Mouse (Mus musculus) stomach, embryonic 16.5 days (tissue): ENCODE results near the gene Wdr91. TPM values are rescaled to one million over a fixed set of nuclear protein-coding genes. Genes with fewer than 3 reads are reported as not detected.

Source experiments
- ATAC-seq: fragments of 200-750 bp; cut with Nextera tagmentation; 2 replicates; pipeline ENCODE4 v1.8.0; 2017; ENCODE audit warnings: moderate number of reproducible peaks, moderate TSS enrichment; ENCODE audit not compliant: insufficient read depth, low FRiP score
- H3K27ac ChIP-seq: fragments of 300-500 bp; sonication (generic); 2 replicates; pipeline ENCODE4 v1.5.1; 2014; ENCODE audit warnings: low read length
- H3K27me3 ChIP-seq: fragments of 300-500 bp; sonication (generic); 2 replicates; pipeline ENCODE4 v1.6.1; 2014; ENCODE audit warnings: low read length, control low read depth, mixed read lengths; ENCODE audit not compliant: control insufficient read depth, insufficient read depth
- H3K36me3 ChIP-seq: fragments of 300-500 bp; sonication (generic); 2 replicates; pipeline ENCODE4 v1.6.1; 2014; ENCODE audit warnings: low read length; ENCODE audit not compliant: control insufficient read depth, insufficient read depth
- H3K4me1 ChIP-seq: fragments of 300-500 bp; sonication (generic); 2 replicates; pipeline ENCODE4 v1.6.1; 2014; ENCODE audit warnings: low read length, control low read depth, mixed read lengths; ENCODE audit not compliant: control insufficient read depth, insufficient read depth
- H3K4me2 ChIP-seq: fragments of 300-500 bp; sonication (generic); 2 replicates; pipeline ENCODE4 v1.6.1; 2014; ENCODE audit warnings: low read depth, low read length, mixed read lengths
- H3K4me3 ChIP-seq: fragments of 300-500 bp; sonication (generic); replicated peaks from 2 replicates; pipeline ENCODE4 v1.5.1; 2014; ENCODE audit warnings: mild to moderate bottlenecking, low read length
- H3K9ac ChIP-seq: fragments of 300-500 bp; sonication (generic); 2 replicates; pipeline ENCODE4 v1.6.1; 2014; ENCODE audit warnings: low read length
- H3K9me3 ChIP-seq: fragments of 300-500 bp; sonication (generic); replicated peaks from 2 replicates; pipeline ENCODE4 v1.6.1; 2016; ENCODE audit warnings: low read length, control low read depth; ENCODE audit not compliant: control insufficient read depth
- WGBS: fragments of 180-500 bp; shearing (Covaris S2); extraction: QIAGEN DNeasy Blood & Tissue Kit; methylation state at CpG from one replicate; pipeline ENCODE4 v1.1.7; 2014; 5-methylcytosine and 5-hydroxymethylcytosine counted together
- polyA plus RNA-seq: library from polyadenylated mRNA; unstranded; fragments of >200 nt; fragmentation: Nextera tagmentation; extraction: Ambion mirVana; gene quantifications from 2 replicates; pipeline ENCODE4 v1.2.1, GENCODE M21; 2015

The Wdr91 gene
- polyA plus RNA-seq, 1 experiment from 2014 or later: 8.8 TPM

GRCm38 (mm10) chr6:34869225-34869915 is 41.3 kb downstream of the Wdr91 start:
- no peak overlapping the region for H3K9ac ChIP-seq
- no peaks in the 10 kb centered on the region for H3K9me3 ChIP-seq
- no peak for ATAC-seq
- H3K27ac ChIP-seq: peak overlapping the region; percentile 48
- no peaks in the 10 kb centered on the region for H3K36me3 ChIP-seq
- no peak overlapping the region for H3K4me3 ChIP-seq
- H3K4me2 ChIP-seq: no peak overlapping the region
- H3K27me3 ChIP-seq: no peaks in the 10 kb centered on the region
- WGBS: 48% methylated on average over 13 of the region's 13 CpGs
- H3K4me1 ChIP-seq: peaks cover 28% of the 10 kb centered on the region

GRCm38 (mm10) chr6:34868507-34869217 is 42.0 kb downstream of the Wdr91 start:
- no peak for ATAC-seq

GRCm38 (mm10) chr6:34867995-34868350 is 42.7 kb downstream of the Wdr91 start:
- Histone ChIP-seq H3K27ac (no peak overlapping the region; the same call in 1 of the 2 replicates), H3K36me3 (no peaks in the 10 kb centered on the region), H3K9ac (no peak overlapping the region), H3K9me3 (no peaks in the 10 kb centered on the region), H3K4me1 (peaks cover 33% of the 10 kb centered on the region), H3K27me3 (no peaks in the 10 kb centered on the region), H3K4me3 (no peak overlapping the region), H3K4me2 (no peak overlapping the region)
- ATAC-seq: no peak
- WGBS: 67% methylated on average over 10 of the region's 10 CpGs

More at GRCm38 (mm10) chr6:34868507-34869217, 42.0 kb downstream of the Wdr91 start:
- H3K36me3 ChIP-seq: no peaks in the 10 kb centered on the region
- WGBS: 75% methylated on average over 20 of the region's 20 CpGs
- no peak overlapping the region for H3K4me3 ChIP-seq
- peaks cover 28% of the 10 kb centered on the region for H3K4me1 ChIP-seq
- no peak overlapping the region for H3K9ac ChIP-seq
- no peaks in the 10 kb centered on the region for H3K9me3 ChIP-seq
- no peaks in the 10 kb centered on the region for H3K27me3 ChIP-seq
- H3K27ac ChIP-seq: no peak overlapping the region
- H3K4me2 ChIP-seq: no peak overlapping the region

- no peaks in the 10 kb centered on the region for H3K36me3 ChIP-seq
- peaks cover 38% of the 10 kb centered on the region for H3K4me1 ChIP-seq
- H3K4me2 ChIP-seq: no peak overlapping the region
- no peaks in the 10 kb centered on the region for H3K9me3 ChIP-seq
- WGBS: 78% methylated on average over 16 of the region's 16 CpGs
- ATAC-seq: no peak
- peak overlapping the region; percentile 29; the same call in 1 of the 2 replicates for H3K27ac ChIP-seq
- H3K9ac ChIP-seq: no peak overlapping the region
- no peak overlapping the region for H3K4me3 ChIP-seq
- H3K27me3 ChIP-seq: no peaks in the 10 kb centered on the region
Measured at GRCm38 (mm10) chr6:34867301-34867994, 43.2 kb downstream of the Wdr91 start.

- no peaks in the 10 kb centered on the region for H3K36me3 ChIP-seq
- no peak overlapping the region for H3K4me3 ChIP-seq
- no peak for ATAC-seq
- H3K27ac ChIP-seq: 0 out of 2 replicates have a peak overlapping the region, but pooled peaks have one; percentile 29
- H3K4me2 ChIP-seq: no peak overlapping the region
- H3K9me3 ChIP-seq: no peaks in the 10 kb centered on the region
- H3K4me1 ChIP-seq: peaks cover 38% of the 10 kb centered on the region
- WGBS: 63% methylated on average over 8 of the region's 8 CpGs
- no peaks in the 10 kb centered on the region for H3K27me3 ChIP-seq
- no peak overlapping the region for H3K9ac ChIP-seq
Measured at GRCm38 (mm10) chr6:34866786-34867185, 43.9 kb downstream of the Wdr91 start.

GRCm38 (mm10) chr6:34865711-34866593 is 44.7 kb downstream of the Wdr91 start:
- Histone ChIP-seq H3K4me3 (no peak overlapping the region), H3K9ac (no peak overlapping the region), H3K27me3 (no peaks in the 10 kb centered on the region), H3K4me1 (peaks cover 37% of the 10 kb centered on the region), H3K4me2 (no peak overlapping the region), H3K9me3 (no peaks in the 10 kb centered on the region), H3K36me3 (no peaks in the 10 kb centered on the region), H3K27ac (peak overlapping the region; percentile 63)
- ATAC-seq: peak; percentile 89
- 40% methylated on average over 7 of the region's 7 CpGs for WGBS

- H3K4me2 ChIP-seq: no peak overlapping the region
- 36% methylated on average over 5 of the region's 5 CpGs for WGBS
- H3K4me3 ChIP-seq: no peak overlapping the region
- H3K4me1 ChIP-seq: peaks cover 34% of the 10 kb centered on the region
- H3K27ac ChIP-seq: peak overlapping the region; percentile 63
- no peaks in the 10 kb centered on the region for H3K9me3 ChIP-seq
- no peak for ATAC-seq
- H3K36me3 ChIP-seq: no peaks in the 10 kb centered on the region
- no peak overlapping the region for H3K9ac ChIP-seq
- no peaks in the 10 kb centered on the region for H3K27me3 ChIP-seq
Measured at GRCm38 (mm10) chr6:34865213-34865612, 45.5 kb downstream of the Wdr91 start.

GRCm38 (mm10) chr6:34863786-34864514 is 46.7 kb downstream of the Wdr91 start:
- Histone ChIP-seq H3K27ac (no peak overlapping the region; the same call in 1 of the 2 replicates), H3K4me1 (peaks cover 31% of the 10 kb centered on the region), H3K4me2 (peak overlapping the region; percentile 51), H3K9me3 (no peaks in the 10 kb centered on the region), H3K4me3 (no peak overlapping the region), H3K9ac (no peak overlapping the region), H3K27me3 (no peaks in the 10 kb centered on the region), H3K36me3 (no peaks in the 10 kb centered on the region)
- ATAC-seq: no peak
- WGBS: 60% methylated on average over 9 of the region's 9 CpGs
